Mouse (Mus musculus) embryonic fibroblast, embryonic 13.5 days (primary cell): ENCODE measurements around the gene Nid1.
"Not testable (repeated sequence)": the region's sequence is repeated elsewhere in the genome, so short reads cannot be mapped to it uniquely, and the experiment has no call there.

Experiments used
- CTCF ChIP-seq: IDR thresholded peaks from 2 replicates; pipeline ENCODE4 v1.5.1; 2011; ENCODE audit warnings: mild to moderate bottlenecking, control low read depth, low read length, moderate library complexity, borderline replicate concordance; ENCODE audit not compliant: insufficient read depth
- POLR2A ChIP-seq: IDR thresholded peaks from 2 replicates; pipeline ENCODE4 v1.6.1; 2011; ENCODE audit warnings: low read depth, mild to moderate bottlenecking, control low read depth, low read length, moderate library complexity

DNA sequence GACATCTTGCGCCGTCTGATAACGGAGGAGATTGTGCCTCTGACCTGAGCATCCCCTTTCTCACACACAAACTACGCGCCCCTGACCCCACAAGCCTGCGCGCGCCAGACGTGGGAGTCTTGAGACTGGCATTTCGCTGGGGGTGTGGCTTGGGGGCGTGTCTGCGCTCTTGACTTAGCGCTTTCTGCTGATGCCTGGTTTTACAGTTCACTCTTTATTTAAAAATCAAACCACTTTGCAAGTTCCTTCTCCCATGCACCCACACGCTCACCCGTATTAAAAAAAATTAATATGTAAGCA lies 43.3 kb upstream of the Nid1 start:
- TF ChIP-seq POLR2A, CTCF: not testable (repeated sequence)
